Mouse (Mus musculus) stomach, postnatal 0 days (tissue): ENCODE data around the gene Galnt3.

Experiments
- CTCF ChIP-seq: IDR thresholded peaks from 2 replicates; pipeline ENCODE4 v1.5.1; 2016; ENCODE audit warnings: antibody characterized with exemption, low read depth, mild to moderate bottlenecking, moderate library complexity
- EP300 ChIP-seq: optimal IDR thresholded peaks from 2 replicates; pipeline ENCODE3; 2016; ENCODE audit warnings: antibody characterized with exemption

GRCm38 (mm10) chr2:66069454-66069853, 55.3 kb downstream of the Galnt3 start:
- TF ChIP-seq CTCF (no peak), EP300 (no peak)
